Mouse (Mus musculus): ENCODE data around the gene Gm17783.

DNA sequence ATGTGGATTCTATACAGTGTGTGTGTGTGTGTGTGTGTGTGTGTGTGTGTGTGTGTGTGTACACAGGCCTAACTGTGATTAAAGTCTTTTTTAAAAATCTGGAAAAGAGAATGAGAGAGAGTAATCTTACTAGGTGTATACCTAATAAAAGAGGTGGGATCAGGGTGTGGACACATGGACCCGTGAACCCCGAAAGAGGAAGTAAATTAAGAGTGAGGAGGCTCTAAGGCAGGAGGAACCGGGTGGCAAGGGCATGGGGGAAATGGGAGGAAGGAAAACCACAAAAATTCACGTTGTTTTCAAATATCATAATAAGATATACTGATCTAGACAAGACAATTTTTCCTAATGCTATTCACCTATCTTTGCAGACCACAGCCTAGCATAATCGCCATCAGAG lies 6.3 kb downstream of the Gm17783 start:
- TF ChIP-seq GATA1 (IDR thresholded peaks at IDR 0.05; ENCODE audit: low read length) = no peak
- TF ChIP-seq TAL1 (IDR thresholded peaks at IDR 0.05; ENCODE audit: low read length) = no peak

All from erythroblast, embryonic 14.5 days (primary cell).